Mouse (Mus musculus) CH12.LX (cell line): ENCODE data around the gene Rs1. TPM values are rescaled to one million over a fixed set of nuclear protein-coding genes. Genes with fewer than 3 reads are reported as not detected.

Experiments
- DNase-seq: peaks from one replicate; pipeline ENCODE4 v3.0.0-alpha.2; 2013; ENCODE audit errors: extremely low read depth
- H3K27ac ChIP-seq: 2 replicates; pipeline ENCODE4 v1.5.1; 2012; ENCODE audit warnings: low read depth, mild to moderate bottlenecking, control low read depth, moderate library complexity; ENCODE audit not compliant: insufficient read depth
- H3K27me3 ChIP-seq: replicated peaks from 2 replicates; pipeline ENCODE3; 2012; ENCODE audit warnings: inconsistent platforms
- H3K36me3 ChIP-seq, 2 experiments: replicated peaks in 1 of 2; 2 replicates each; pipeline versions ENCODE3 to v1.6.1; 2012; ENCODE audit warnings: inconsistent platforms in 1 of 2, low read length in 1 of 2, mild to moderate bottlenecking in 1 of 2, mixed read lengths in 1 of 2, moderate library complexity in 1 of 2; ENCODE audit not compliant: control insufficient read depth in 1 of 2, insufficient read depth in 1 of 2
- H3K4me1 ChIP-seq, 2 experiments: 2 replicates each; pipeline ENCODE4 v1.6.1; 2012; ENCODE audit warnings: inconsistent platforms in 1 of 2, moderate library complexity in 1 of 2; ENCODE audit not compliant: insufficient read depth in 2 of 2, control insufficient read depth in 1 of 2
- H3K4me2 ChIP-seq: 2 replicates; pipeline ENCODE4 v1.6.1; 2012; ENCODE audit warnings: low read depth, mild to moderate bottlenecking, control low read depth; ENCODE audit not compliant: poor library complexity, insufficient read depth, severe bottlenecking
- H3K4me3 ChIP-seq, 3 experiments: fragments of 150-350 bp in 1 of 3; sonication (generic) in 1 of 3; replicated peaks in 1 of 3; 2 replicates each; pipeline versions ENCODE3 to v1.5.1; 2011 to 2012; ENCODE audit warnings: low read depth in 2 of 3, low read length in 2 of 3, mild to moderate bottlenecking in 2 of 3, moderate library complexity in 2 of 3, control low read depth in 1 of 3, improper control_type of control experiment in 1 of 3, inconsistent platforms in 1 of 3, mixed read lengths in 1 of 3; ENCODE audit not compliant: poor library complexity in 1 of 3
- H3K79me2 ChIP-seq: replicated peaks from 2 replicates; pipeline ENCODE4 v1.6.1; 2012; ENCODE audit warnings: mild to moderate bottlenecking, moderate library complexity; ENCODE audit not compliant: control insufficient read depth, poor library complexity, insufficient read depth, severe bottlenecking; ENCODE audit errors: extremely low read depth
- H3K9ac ChIP-seq: 2 replicates; pipeline ENCODE4 v1.6.1; 2012; ENCODE audit warnings: low read depth, mild to moderate bottlenecking, control low read depth, moderate library complexity; ENCODE audit not compliant: insufficient read depth
- H3K9me3 ChIP-seq: replicated peaks from 2 replicates; pipeline ENCODE3; 2012; ENCODE audit warnings: low read length, inconsistent platforms, mixed read lengths
- BHLHE40 ChIP-seq: IDR thresholded peaks from 2 replicates; pipeline ENCODE4 v1.6.1; 2011; ENCODE audit warnings: mild to moderate bottlenecking, low read depth, low read length, improper control_type of control experiment
- CHD1 ChIP-seq: IDR thresholded peaks from 2 replicates; pipeline ENCODE4 v1.6.1; 2012; ENCODE audit warnings: low read depth, low read length, improper control_type of control experiment, inconsistent platforms
- ELF1 ChIP-seq: IDR thresholded peaks from 2 replicates; pipeline ENCODE4 v1.6.1; 2014; ENCODE audit warnings: low read depth, mild to moderate bottlenecking, inconsistent platforms, low read length, improper control_type of control experiment
- EP300 ChIP-seq: IDR thresholded peaks from 2 replicates; pipeline ENCODE4 v1.6.1; 2011; ENCODE audit warnings: low read length, improper control_type of control experiment
- GABPA ChIP-seq: IDR thresholded peaks from 2 replicates; pipeline ENCODE4 v1.6.1; 2012; ENCODE audit warnings: low read depth, low read length, improper control_type of control experiment, inconsistent platforms; ENCODE audit not compliant: insufficient replicate concordance
- IRF4 ChIP-seq: IDR thresholded peaks from 2 replicates; pipeline ENCODE4 v1.6.1; 2014; ENCODE audit warnings: low read depth, mild to moderate bottlenecking, inconsistent platforms, low read length, improper control_type of control experiment
- JUN ChIP-seq: IDR thresholded peaks from 2 replicates; pipeline ENCODE4 v1.6.1; 2011; ENCODE audit warnings: low read depth, mild to moderate bottlenecking, low read length, improper control_type of control experiment, moderate library complexity; ENCODE audit not compliant: insufficient read depth
- JUND ChIP-seq: conservative IDR thresholded peaks from 2 replicates; pipeline ENCODE4 v1.6.1; 2011; ENCODE audit warnings: low read depth, low read length, improper control_type of control experiment
- MAFK ChIP-seq: IDR thresholded peaks from 2 replicates; pipeline ENCODE4 v1.6.1; 2011; ENCODE audit warnings: low read length, improper control_type of control experiment; ENCODE audit not compliant: insufficient replicate concordance
- MAX ChIP-seq: IDR thresholded peaks from 2 replicates; pipeline ENCODE4 v1.6.1; 2011; ENCODE audit warnings: low read length, improper control_type of control experiment
- MXI1 ChIP-seq: IDR thresholded peaks from 2 replicates; pipeline ENCODE4 v1.6.1; 2011; ENCODE audit warnings: mild to moderate bottlenecking, low read depth, low read length, improper control_type of control experiment
- NRF1 ChIP-seq: IDR thresholded peaks from 2 replicates; pipeline ENCODE4 v1.6.1; 2014; ENCODE audit warnings: low read depth, mild to moderate bottlenecking, inconsistent platforms, low read length, improper control_type of control experiment, moderate library complexity
- POLR2A ChIP-seq: IDR thresholded peaks from 2 replicates; pipeline ENCODE4 v1.6.1; 2011; ENCODE audit warnings: low read depth, mild to moderate bottlenecking, improper control_type of control experiment, low read length
- POLR2AphosphoS2 ChIP-seq: IDR thresholded peaks from 2 replicates; pipeline ENCODE4 v1.6.1; 2011; ENCODE audit warnings: low read depth, low read length, improper control_type of control experiment
- RAD21 ChIP-seq: IDR thresholded peaks from 2 replicates; pipeline ENCODE4 v1.6.1; 2011; ENCODE audit warnings: low read depth, mild to moderate bottlenecking, low read length, improper control_type of control experiment, moderate library complexity
- RCOR1 ChIP-seq: conservative IDR thresholded peaks from 2 replicates; pipeline ENCODE4 v1.6.1; 2012; ENCODE audit warnings: low read depth, mild to moderate bottlenecking, inconsistent platforms, low read length, improper control_type of control experiment
- USF2 ChIP-seq: conservative IDR thresholded peaks from 2 replicates; pipeline ENCODE4 v1.6.1; 2011; ENCODE audit warnings: low read depth, low read length, improper control_type of control experiment
- ZMIZ1 ChIP-seq: IDR thresholded peaks from 2 replicates; pipeline ENCODE4 v1.6.1; 2012; ENCODE audit warnings: low read depth, mild to moderate bottlenecking, inconsistent platforms, low read length, improper control_type of control experiment
- ZNF384 ChIP-seq: IDR thresholded peaks from 2 replicates; pipeline ENCODE4 v1.6.1; 2012; ENCODE audit warnings: low read depth, low read length, improper control_type of control experiment, inconsistent platforms
- dilution Hi-C: fragments of 300-500 bp; cut with MboI; formaldehyde crosslinking; loops from 2 replicates; pipeline ENCODE4 v1.14.3; 2020; ENCODE audit warnings: low sequenced_read_pairs; ENCODE audit not compliant: extremely low pct_unique_long_range_greater_than_20kb, extremely low pct_ligation_motif_present
- in situ Hi-C: fragments of 300-500 bp; cut with MboI; formaldehyde crosslinking; loops from 3 replicates; pipeline ENCODE4 v1.14.3; 2019; ENCODE audit warnings: low sequenced_read_pairs, low pct_ligation_motif_present, low pct_unique_long_range_greater_than_20kb, mixed read lengths
- polyA plus RNA-seq: library from polyadenylated mRNA; unstranded; fragments of >175 nt; gene quantifications from 2 replicates; pipeline ENCODE4 v1.2.1, GENCODE M21; 2012; ENCODE audit warnings: low read depth; ENCODE audit not compliant: insufficient read length
- total RNA-seq, 2 experiments: library from RNA; depleted of rRNA; stranded (reverse); fragments of 300-350 nt in 1 of 2; fragments of >200 nt in 1 of 2; gene quantifications; 2 replicates each; pipeline ENCODE4 v1.2.3; 2012 to 2014

Gene Rs1
- total RNA-seq (2012; rRNA removed), result not detected in 2 replicates
- total RNA-seq (2014; rRNA removed), result not detected in 2 replicates
- polyA plus RNA-seq, result not detected in 2 replicates

- dilution Hi-C loops, result no loop called here
- H3K36me3 ChIP-seq, result no peaks in the 10 kb centered on the region
- H3K79me2 ChIP-seq, result no peaks in the 10 kb centered on the region
- H3K9me3 ChIP-seq, result no peaks in the 10 kb centered on the region
- peak within 1 kb of the TSS; percentile 29; the same call in 1 of the 2 replicates for H3K4me2 ChIP-seq
- no peak within 1 kb of the TSS for H3K9ac ChIP-seq
- H3K27ac ChIP-seq, result no peak within 1 kb of the TSS
- TF ChIP-seq POLR2AphosphoS2, result no peak
- no peak for TF ChIP-seq JUND
- no peak for TF ChIP-seq MAX
- no peak for TF ChIP-seq ZMIZ1
- TF ChIP-seq EP300, result no peak
- TF ChIP-seq NRF1, result no peak
- TF ChIP-seq CHD1, result no peak
- no peak for TF ChIP-seq ZNF384
- no peak for TF ChIP-seq ELF1
- TF ChIP-seq RCOR1, result no peak
- TF ChIP-seq RAD21, result no peak
- H3K4me1 ChIP-seq, result 0 out of 4 replicates have a peak, but pooled peaks cover 0 to 5% of the 10 kb centered on the region in 2 experiments
- no peak within 1 kb of the TSS for H3K4me3 ChIP-seq
- H3K27me3 ChIP-seq, result no peaks in the 10 kb centered on the region
- in situ Hi-C loops, result no loop called here
- no peak for DNase-seq
These were observed at the start of gene Rs1 for GRCm38 (mm10) chrX:160767713-160768112. Rs1 (plus strand) TSS chrX:160768013.

- Histone ChIP-seq H3K36me3 (no peaks in the 10 kb centered on the region), H3K9me3 (no peaks in the 10 kb centered on the region), H3K4me2 (no peak within 1 kb of the TSS), H3K27me3 (no peaks in the 10 kb centered on the region), H3K4me1 (no peaks in the 10 kb centered on the region), H3K9ac (no peak within 1 kb of the TSS), H3K4me3 (no peak within 1 kb of the TSS), H3K79me2 (no peaks in the 10 kb centered on the region)
- no peak for DNase-seq
- dilution Hi-C loops (no loop called here), in situ Hi-C loops (no loop called here)
- no peak for TF ChIP-seq GABPA
- TF ChIP-seq USF2, result no peak
- TF ChIP-seq, all 38 proteins: peak for 0
- no peak within 1 kb of the TSS for H3K27ac ChIP-seq
These were observed 32.2 kb upstream of the Rs1 start, which contains the start of gene Ppef1 for GRCm38 (mm10) chrX:160735650-160736049. Ppef1 (minus strand) TSS chrX:160735765.

GRCm38 (mm10) chrX:160745399-160745798 lies 22.4 kb upstream of the Rs1 start:
- DNase-seq, result no peak
- Histone ChIP-seq H3K4me2 (no peak overlapping the region), H3K4me1 (no peaks in the 10 kb centered on the region), H3K79me2 (no peaks in the 10 kb centered on the region), H3K9ac (no peak overlapping the region), H3K9me3 (no peaks in the 10 kb centered on the region), H3K4me3 (no peak overlapping the region), H3K27ac (no peak overlapping the region), H3K27me3 (no peaks in the 10 kb centered on the region), H3K36me3 (no peaks in the 10 kb centered on the region)
- in situ Hi-C loops, result no loop called here
- dilution Hi-C loops, result no loop called here
- TF ChIP-seq MAFK (no peak), USF2 (no peak), JUN (no peak), IRF4 (no peak), BHLHE40 (no peak), MXI1 (no peak), POLR2A (no peak), RCOR1 (no peak), ELF1 (no peak), JUND (no peak)
